Mouse (Mus musculus) myocyte (in vitro differentiated cells): Measurements from ENCODE around the gene Hltf.

Experiments
- MAX ChIP-seq: IDR thresholded peaks from one replicate; pipeline ENCODE4 v1.6.1; 2011; ENCODE audit warnings: low read depth, mild to moderate bottlenecking, control low read depth
- MYOD1 ChIP-seq, 3 experiments: IDR thresholded peaks; one replicate each; pipeline ENCODE4 v1.6.1; 2011; ENCODE audit warnings: control low read depth in 2 of 3, low read depth in 2 of 3, mild to moderate bottlenecking in 2 of 3, moderate library complexity in 1 of 3; ENCODE audit not compliant: insufficient read length in 2 of 3, control insufficient read depth in 1 of 3
- POLR2A ChIP-seq: IDR thresholded peaks from one replicate; pipeline ENCODE4 v1.6.1; 2011; ENCODE audit warnings: low read depth, mild to moderate bottlenecking, control low read depth, moderate library complexity; ENCODE audit not compliant: insufficient read length
- POLR2AphosphoS2 ChIP-seq: IDR thresholded peaks from one replicate; pipeline ENCODE4 v1.6.1; 2011; ENCODE audit warnings: low read depth, control low read depth; ENCODE audit not compliant: insufficient read length

GRCm38 (mm10) chr3:20141240-20141639, 83.6 kb downstream of the Hltf start:
- TF ChIP-seq POLR2AphosphoS2: no peak
- TF ChIP-seq POLR2A: no peak
- no peak for TF ChIP-seq MYOD1 (IDR thresholded peaks at IDR 0.05; ENCODE audit: control insufficient read depth in 1 of 3, insufficient read length in 2 of 3, low read depth in 2 of 3)
- TF ChIP-seq MAX: no peak
